Mouse (Mus musculus) C2C12 (cell line): ENCODE results near the gene Ascl1. TPM values are rescaled to one million over a fixed set of nuclear protein-coding genes. Genes with fewer than 3 reads are reported as not detected.

Experiments used
- H3K27me3 ChIP-seq: one replicate; pipeline ENCODE4 v1.6.1; 2011; ENCODE audit not compliant: control insufficient read depth, insufficient read depth, insufficient read length
- H3K36me3 ChIP-seq: one replicate; pipeline ENCODE4 v1.6.1; 2011; ENCODE audit not compliant: control insufficient read depth, insufficient read depth
- H3K4me3 ChIP-seq: one replicate; pipeline ENCODE4 v1.5.1; 2011; ENCODE audit warnings: mild to moderate bottlenecking, control low read depth; ENCODE audit not compliant: poor library complexity, insufficient read depth, severe bottlenecking
- H3K79me2 ChIP-seq: one replicate; pipeline ENCODE4 v1.6.1; 2011; ENCODE audit not compliant: control insufficient read depth, insufficient read depth
- H3K79me3 ChIP-seq: one replicate; pipeline ENCODE4 v1.6.1; 2011; ENCODE audit warnings: low read depth, control low read depth
- H3ac ChIP-seq: one replicate; pipeline ENCODE3; 2011; ENCODE audit warnings: low read depth; ENCODE audit not compliant: control insufficient read depth, insufficient read length
- CEBPB ChIP-seq: IDR thresholded peaks from one replicate; pipeline ENCODE4 v1.6.1; 2011; ENCODE audit warnings: low read depth, mild to moderate bottlenecking, control low read depth, moderate library complexity
- CTCF ChIP-seq: IDR thresholded peaks from one replicate; pipeline ENCODE4 v1.5.1; 2011; ENCODE audit not compliant: control insufficient read depth, insufficient read depth, insufficient read length
- FOSL1 ChIP-seq: IDR thresholded peaks from one replicate; pipeline ENCODE4 v1.8.0; 2011; ENCODE audit warnings: mild to moderate bottlenecking, low read length; ENCODE audit not compliant: poor library complexity, insufficient read depth, severe bottlenecking
- MAX ChIP-seq: IDR thresholded peaks from one replicate; pipeline ENCODE4 v1.6.1; 2011; ENCODE audit warnings: mild to moderate bottlenecking, control low read depth
- MYOD1 ChIP-seq: IDR thresholded peaks from one replicate; pipeline ENCODE4 v1.6.1; 2011; ENCODE audit warnings: low read depth; ENCODE audit not compliant: control insufficient read depth, insufficient read length
- MYOG ChIP-seq: IDR thresholded peaks from one replicate; pipeline ENCODE4 v1.6.1; 2011; ENCODE audit not compliant: control insufficient read depth, insufficient read length; ENCODE audit errors: extremely low read depth
- USF1 ChIP-seq: IDR thresholded peaks from one replicate; pipeline ENCODE4 v1.6.1; 2011; ENCODE audit warnings: low read depth, mild to moderate bottlenecking, control low read depth, moderate library complexity
- polyA plus RNA-seq: library from polyadenylated mRNA; unstranded; fragments of >200 nt; fragmentation: generic; extraction: Trizol; gene quantifications from one replicate; pipeline ENCODE4 v1.2.1, GENCODE M21; 2012; ENCODE audit warnings: missing spikeins

The Ascl1 gene
- polyA plus RNA-seq, 1 experiment: not detected

DNA sequence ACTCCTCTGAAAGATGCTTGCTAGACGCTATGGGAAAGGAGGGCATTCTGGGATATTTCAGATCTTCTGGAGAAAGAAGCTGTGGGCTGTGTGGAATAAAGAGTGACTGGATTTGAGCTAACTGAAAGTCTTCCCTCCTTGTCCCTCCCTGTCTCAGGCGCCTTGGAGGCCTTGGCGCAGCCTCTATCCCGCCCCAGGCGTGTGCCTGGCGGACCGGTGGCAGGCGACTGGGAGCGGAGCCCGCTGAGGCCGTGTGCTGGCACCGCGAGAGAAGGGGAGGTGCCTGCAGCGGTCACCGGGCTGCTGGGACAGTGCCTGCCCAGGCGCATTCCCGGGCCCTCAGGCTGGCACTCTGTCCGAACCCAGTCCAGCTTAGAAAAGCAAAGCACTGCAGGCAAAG is 1.1 kb upstream of the Ascl1 start:
- TF ChIP-seq CEBPB: no peak
- no peak for TF ChIP-seq FOSL1
- TF ChIP-seq USF1: no peak
- TF ChIP-seq MAX: no peak
- no peak for TF ChIP-seq MYOD1
- TF ChIP-seq CTCF: no peak
- no peak for TF ChIP-seq MYOG
- Histone ChIP-seq H3ac (no peak overlapping the region), H3K4me3 (no peak overlapping the region), H3K27me3 (peaks cover 39% of the 10 kb centered on the region), H3K79me3 (no peaks in the 10 kb centered on the region), H3K79me2 (no peaks in the 10 kb centered on the region), H3K36me3 (no peaks in the 10 kb centered on the region)

DNA sequence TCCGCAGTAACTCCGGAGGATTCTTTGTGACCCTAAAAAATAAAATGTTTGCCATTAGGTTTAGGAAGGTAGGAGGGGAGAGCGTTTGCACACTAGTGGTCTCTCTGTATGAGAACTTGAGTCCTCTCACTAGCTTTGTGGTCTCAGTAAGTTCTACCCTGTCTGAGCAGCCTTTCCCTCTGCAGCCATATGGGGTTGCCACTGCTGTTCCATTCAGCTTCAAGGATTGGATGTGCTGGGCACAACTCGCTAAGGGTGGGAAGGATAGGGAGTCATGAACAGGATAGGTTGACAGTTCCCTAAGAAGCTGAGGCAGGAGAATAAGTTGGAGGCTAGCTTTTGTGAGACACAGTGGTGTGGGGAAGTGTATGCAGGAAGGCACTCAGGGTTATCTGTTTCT is 716 bp upstream of the Ascl1 start:
- H3K36me3 ChIP-seq: no peaks in the 10 kb centered on the region
- H3K79me3 ChIP-seq: no peaks in the 10 kb centered on the region
- H3ac ChIP-seq: no peak overlapping the region
- no peak overlapping the region for H3K4me3 ChIP-seq
- peaks cover 42% of the 10 kb centered on the region for H3K27me3 ChIP-seq
- TF ChIP-seq MAX (no peak), MYOG (no peak), CTCF (no peak), MYOD1 (no peak), FOSL1 (no peak), CEBPB (no peak), USF1 (no peak)
- H3K79me2 ChIP-seq: no peaks in the 10 kb centered on the region

DNA sequence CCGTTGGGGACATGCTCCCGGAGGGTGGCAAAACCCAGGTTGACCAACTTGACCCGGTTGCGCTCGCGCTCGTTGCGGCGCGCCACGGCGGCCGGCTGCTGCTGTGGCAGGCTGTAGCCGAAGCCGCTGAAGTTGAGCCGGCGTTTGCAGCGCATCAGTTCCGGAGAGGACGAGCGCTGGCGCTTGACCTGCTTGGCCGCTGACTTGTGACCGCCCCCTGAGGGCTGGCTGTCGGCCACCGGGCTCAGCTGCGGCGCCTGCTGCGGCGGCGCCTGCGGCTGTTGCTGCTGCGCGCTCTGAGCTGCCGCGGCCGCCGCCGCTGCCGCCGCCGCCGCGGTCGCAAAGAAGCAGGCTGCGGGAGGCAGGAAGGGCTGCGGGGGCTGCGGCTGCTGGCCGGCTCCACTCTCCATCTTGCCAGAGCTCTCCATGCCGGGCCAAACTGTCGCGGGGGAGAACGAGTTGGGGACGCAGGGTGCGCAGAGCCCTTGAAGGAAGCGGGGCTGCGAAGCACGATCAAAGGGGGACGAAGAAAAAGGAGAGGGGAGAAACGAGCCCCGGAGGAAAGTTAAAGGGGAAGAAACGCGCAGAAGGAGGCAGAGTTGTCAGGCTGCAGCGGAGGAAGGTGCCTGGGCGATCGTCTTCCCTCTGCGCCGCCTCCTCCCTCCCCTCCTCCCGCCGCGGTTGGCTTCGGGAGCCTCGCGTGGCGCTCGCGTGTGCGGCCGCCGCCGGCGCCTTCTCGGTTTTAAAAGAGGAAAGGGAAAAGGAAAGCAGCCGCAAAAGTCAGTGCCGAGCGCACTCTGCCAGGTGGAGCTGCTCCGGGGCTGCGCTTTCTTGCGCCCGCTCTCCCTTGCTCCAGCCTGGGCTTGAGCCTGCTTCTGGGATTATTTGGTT is 554 bp downstream of the Ascl1 start:
- no peak overlapping the region for H3ac ChIP-seq
- H3K79me2 ChIP-seq: no peaks in the 10 kb centered on the region
- H3K36me3 ChIP-seq: no peaks in the 10 kb centered on the region
- no peak overlapping the region for H3K4me3 ChIP-seq
- peaks cover 46% of the 10 kb centered on the region for H3K27me3 ChIP-seq
- TF ChIP-seq MYOD1: no peak
- no peak for TF ChIP-seq CEBPB
- TF ChIP-seq MAX: no peak
- TF ChIP-seq FOSL1: no peak
- no peaks in the 10 kb centered on the region for H3K79me3 ChIP-seq

DNA sequence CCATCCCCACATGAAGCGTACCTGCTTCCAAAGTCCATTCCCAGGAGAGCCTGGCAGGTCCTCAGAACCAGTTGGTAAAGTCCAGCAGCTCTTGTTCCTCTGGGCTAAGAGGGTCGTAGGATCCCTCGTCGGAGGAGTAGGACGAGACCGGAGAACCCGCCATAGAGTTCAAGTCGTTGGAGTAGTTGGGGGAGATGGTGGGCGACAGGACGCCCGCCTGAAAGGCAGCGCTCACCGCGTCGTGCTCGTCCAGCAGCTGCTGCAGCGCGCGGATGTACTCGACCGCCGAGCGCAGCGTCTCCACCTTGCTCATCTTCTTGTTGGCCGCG is 1.2 kb downstream of the Ascl1 start:
- no peak for TF ChIP-seq CEBPB
- Histone ChIP-seq H3K79me2 (no peaks in the 10 kb centered on the region), H3K4me3 (no peak overlapping the region)

DNA sequence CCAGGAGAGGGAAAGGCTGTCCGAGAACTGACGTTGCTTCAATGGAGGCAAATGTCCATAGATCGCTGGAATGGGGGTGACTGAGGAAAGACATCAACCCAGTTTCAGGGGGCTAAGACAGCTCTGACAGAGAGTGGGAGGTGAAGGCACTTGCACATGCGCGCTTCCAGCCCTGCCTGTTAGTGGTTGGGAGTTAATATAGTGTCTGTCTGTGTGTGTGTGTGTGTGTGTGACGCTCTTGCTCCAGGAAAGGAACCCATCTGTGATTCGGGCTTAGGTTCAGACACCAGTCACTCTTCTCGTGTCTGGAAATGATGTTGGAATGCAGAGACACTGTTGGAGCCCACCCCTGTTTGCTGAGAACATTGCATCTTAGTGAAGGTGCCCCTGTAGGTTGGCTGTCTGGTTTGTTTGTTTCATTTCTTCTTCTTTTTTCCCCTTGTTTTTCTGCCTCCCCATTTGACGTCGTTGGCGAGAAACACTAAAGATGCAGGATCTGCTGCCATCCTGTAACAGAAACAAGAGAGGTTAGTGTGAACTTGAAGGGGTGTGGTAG is 1.9 kb downstream of the Ascl1 start:
- Histone ChIP-seq H3K79me2 (no peaks in the 10 kb centered on the region), H3K27me3 (peaks cover 46% of the 10 kb centered on the region), H3K4me3 (no peak overlapping the region), H3ac (no peak overlapping the region), H3K79me3 (no peaks in the 10 kb centered on the region), H3K36me3 (no peaks in the 10 kb centered on the region)
- TF ChIP-seq MAX (no peak), MYOD1 (no peak), MYOG (no peak), CTCF (no peak), CEBPB (no peak), USF1 (no peak), FOSL1 (no peak)

More for the DNA sequence above, 1.2 kb downstream of the Ascl1 start:
- no peaks in the 10 kb centered on the region for H3K36me3 ChIP-seq
- H3ac ChIP-seq: no peak overlapping the region
- H3K79me3 ChIP-seq: no peaks in the 10 kb centered on the region
- peaks cover 46% of the 10 kb centered on the region for H3K27me3 ChIP-seq

DNA sequence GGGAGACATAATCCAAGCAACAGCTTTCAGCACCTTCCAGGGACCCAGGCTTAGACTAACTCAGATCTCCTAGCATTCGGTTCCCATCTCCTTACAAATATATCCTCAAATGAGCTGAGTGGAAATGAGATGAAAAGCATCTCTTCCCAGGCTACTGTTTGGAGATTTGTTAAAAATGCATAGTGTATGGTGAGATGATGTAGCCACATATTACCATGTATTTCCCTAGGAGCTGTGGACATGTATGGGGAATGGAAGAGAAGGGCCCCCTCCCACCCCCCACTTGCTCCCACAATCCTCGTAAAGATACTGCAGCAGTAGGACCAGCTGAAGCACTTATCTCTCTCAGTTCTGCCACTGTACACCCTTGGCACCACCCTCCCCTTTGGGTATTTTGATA is 3.1 kb downstream of the Ascl1 start:
- Histone ChIP-seq H3K36me3 (no peaks in the 10 kb centered on the region), H3K4me3 (no peak overlapping the region), H3K27me3 (peaks cover 55% of the 10 kb centered on the region), H3K79me2 (no peaks in the 10 kb centered on the region), H3ac (no peak overlapping the region), H3K79me3 (no peaks in the 10 kb centered on the region)
- no peak for TF ChIP-seq MYOG
- no peak for TF ChIP-seq CTCF
